8 mouse cellular contexts compared by ENCODE assay signal in the genomic region with DNA sequence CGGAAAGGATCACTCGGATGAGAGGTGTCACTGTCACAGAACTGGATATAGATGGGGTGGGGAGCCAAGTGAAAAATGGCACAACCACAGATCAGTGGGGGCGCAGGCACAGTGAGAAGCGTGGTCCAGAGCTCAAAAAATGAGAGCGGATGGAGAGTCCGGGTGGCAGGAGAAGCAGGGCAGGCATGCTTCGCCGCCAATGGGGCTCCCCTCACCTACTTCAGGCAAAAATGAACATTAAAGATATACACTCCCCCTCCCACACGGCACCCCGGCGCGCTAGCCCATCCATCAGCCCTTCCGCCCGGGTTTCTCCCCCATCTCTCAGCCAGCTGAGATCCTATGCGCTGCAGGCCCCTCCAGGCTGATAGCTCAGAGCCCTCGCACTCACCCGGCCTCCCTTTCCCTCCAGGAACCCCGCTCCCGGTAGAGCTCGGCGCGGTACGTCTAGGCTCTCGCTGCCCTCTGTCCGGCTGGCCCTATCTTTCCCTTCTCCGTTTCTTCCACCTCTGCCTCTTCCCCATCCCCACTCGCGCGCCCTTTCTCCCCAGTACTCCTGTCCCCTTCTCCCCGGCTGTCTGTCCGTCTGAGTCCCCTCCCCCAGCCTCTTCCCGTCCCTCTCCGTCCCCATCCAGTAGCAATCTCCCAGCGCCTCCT. TPM values are rescaled to one million over a fixed set of nuclear protein-coding genes. Genes with fewer than 3 reads are reported as not detected.
DNase-seq lines count a peak whose midpoint lies in the region; ATAC-seq and TF ChIP-seq lines count a peak whose summit lies in the region.

No protein-coding gene starts in this region.

- no peak for TF ChIP-seq CTCF in gastrocnemius, adult 2 months (IDR thresholded peaks at IDR 0.05)
- no peak for TF ChIP-seq CTCF in testis, adult 2 months (IDR thresholded peaks at IDR 0.05; ENCODE audit: control insufficient read depth, insufficient read depth, insufficient replicate concordance, low read depth, low read length)

- H3K4me1 ChIP-seq in testis, adult 2 months (ENCODE audit: control insufficient read depth, insufficient read depth, low read length) = peaks cover 7% of the 10 kb centered on the region
- peaks cover 58% of the 10 kb centered on the region for H3K4me1 ChIP-seq in forebrain, embryonic 16.5 days (replicated peaks; ENCODE audit: control insufficient read depth, insufficient read depth, low read length)
- H3K4me1 ChIP-seq in liver, embryonic 12.5 days = peaks cover 37% of the 10 kb centered on the region
- peaks cover 11% of the 10 kb centered on the region for H3K4me1 ChIP-seq in stomach, embryonic 16.5 days (ENCODE audit: control insufficient read depth, insufficient read depth, low read length)

- peak overlapping the region; percentile 98 for H3K9ac ChIP-seq in forebrain, embryonic 16.5 days (replicated peaks; ENCODE audit: low read depth, low read length)
- peak overlapping the region; percentile 79 for H3K9ac ChIP-seq in liver, embryonic 12.5 days
- peak overlapping the region; percentile 77 for H3K9ac ChIP-seq in stomach, embryonic 16.5 days (ENCODE audit: low read length)

- no peaks in the 10 kb centered on the region for H3K27me3 ChIP-seq in testis, adult 2 months (ENCODE audit: control insufficient read depth, insufficient read depth, low read length)
- no peaks in the 10 kb centered on the region for H3K27me3 ChIP-seq in forebrain, embryonic 16.5 days (replicated peaks; ENCODE audit: control insufficient read depth, insufficient read depth, low read length)
- peaks cover 14% of the 10 kb centered on the region; the same call in 1 of the 2 replicates for H3K27me3 ChIP-seq in liver, embryonic 12.5 days (replicated peaks)
- H3K27me3 ChIP-seq in stomach, embryonic 16.5 days (ENCODE audit: control insufficient read depth, insufficient read depth, low read length) = no peaks in the 10 kb centered on the region

- intact Hi-C loops in gastrocnemius, adult 2 months (cut with DNase I) = loop anchor here (10.0 kb wide), 2 partner anchors 197 to 837 kb away; partner anchors contain the start of genes Abhd4, Dad1 and Pabpn1

- peak overlapping the region; percentile 91 for H3K4me3 ChIP-seq in gastrocnemius, adult 2 months
- H3K4me3 ChIP-seq in testis, adult 2 months (ENCODE audit: control insufficient read depth, low read depth, low read length) = peak overlapping the region; percentile 82
- peak overlapping the region; percentile 75 for H3K4me3 ChIP-seq in forebrain, embryonic 16.5 days (replicated peaks; ENCODE audit: low read length)
- H3K4me3 ChIP-seq in liver, embryonic 12.5 days = peak overlapping the region; percentile 75
- H3K4me3 ChIP-seq in stomach, embryonic 16.5 days (replicated peaks; ENCODE audit: low read length) = peak overlapping the region; percentile 70

- peak; percentile 14 for ATAC-seq in forebrain, embryonic 16.5 days
- ATAC-seq in liver, embryonic 12.5 days = no peak
- ATAC-seq in stomach, embryonic 16.5 days (ENCODE audit: insufficient read depth, low FRiP score) = no peak

- TF ChIP-seq POLR2A in testis, adult 2 months (IDR thresholded peaks at IDR 0.05; ENCODE audit: control insufficient read depth, low read depth, low read length) = no peak

- H3K36me3 ChIP-seq in testis, adult 2 months (ENCODE audit: control insufficient read depth, insufficient read depth, low read length) = no peaks in the 10 kb centered on the region
- H3K36me3 ChIP-seq in forebrain, embryonic 16.5 days (ENCODE audit: control insufficient read depth, insufficient read depth) = no peaks in the 10 kb centered on the region
- no peaks in the 10 kb centered on the region for H3K36me3 ChIP-seq in liver, embryonic 12.5 days
- no peaks in the 10 kb centered on the region for H3K36me3 ChIP-seq in stomach, embryonic 16.5 days (ENCODE audit: control insufficient read depth, insufficient read depth, low read length)

- DNase-seq in gastrocnemius, adult 2 months = peak; percentile 34
- no peak for DNase-seq in gastrocnemius, adult 18-20 months (ENCODE audit: low spot score)
- DNase-seq in testis, postnatal 10 days (ENCODE audit: low spot score) = no peak
- no peak for DNase-seq in gastrocnemius, postnatal 25 days

- peak overlapping the region; percentile 89 for H3K4me2 ChIP-seq in forebrain, embryonic 16.5 days (ENCODE audit: low read length)
- H3K4me2 ChIP-seq in liver, embryonic 12.5 days = peak overlapping the region; percentile 94
- H3K4me2 ChIP-seq in stomach, embryonic 16.5 days (ENCODE audit: low read depth, low read length) = peak overlapping the region; percentile 89

- peak overlapping the region; percentile 73 for H3K27ac ChIP-seq in gastrocnemius, adult 2 months
- no peak overlapping the region for H3K27ac ChIP-seq in testis, adult 2 months (ENCODE audit: control insufficient read depth, insufficient read depth, low read depth, low read length)
- peak overlapping the region; percentile 95 for H3K27ac ChIP-seq in forebrain, embryonic 16.5 days (ENCODE audit: low read length)
- peak overlapping the region; percentile 75; the same call in 1 of the 2 replicates for H3K27ac ChIP-seq in liver, embryonic 12.5 days
- H3K27ac ChIP-seq in stomach, embryonic 16.5 days (ENCODE audit: low read length) = peak overlapping the region; percentile 55; the same call in 1 of the 2 replicates

- under 1% methylated on average over 34 of the region's 34 CpGs for WGBS in forebrain, embryonic 16.5 days
- 8% methylated on average over 34 of the region's 34 CpGs for WGBS in liver, embryonic 12.5 days (ENCODE audit: insufficient replicate concordance)
- 5% methylated on average over 34 of the region's 34 CpGs for WGBS in stomach, embryonic 16.5 days

- H3K9me3 ChIP-seq in forebrain, embryonic 16.5 days (ENCODE audit: control insufficient read depth, low read length) = no peaks in the 10 kb centered on the region
- no peaks in the 10 kb centered on the region for H3K9me3 ChIP-seq in liver, embryonic 12.5 days (replicated peaks)
- no peaks in the 10 kb centered on the region for H3K9me3 ChIP-seq in stomach, embryonic 16.5 days (replicated peaks; ENCODE audit: control insufficient read depth, low read length)

RNA-seq across cellular contexts. Expression of gene Zfhx2, which starts 0.8 kb away (rescaled TPM):
- 1 to 10 TPM; 5.1 to 6.0 TPM for total RNA-seq in gastrocnemius, adult 2 months (2021)
- total RNA-seq in gastrocnemius, adult 18-20 months (2021) = 1 to 10 TPM; 4.9 to 5.6 TPM
- 3.8 and 4.4 TPM in 2 replicates for polyA plus RNA-seq in testis, adult 2 months (2012; rRNA removed)
- polyA plus RNA-seq in forebrain, embryonic 16.5 days (2015; fragmentation: Nextera tagmentation; extraction: Ambion mirVana) = 21.5 and 32.9 TPM in 2 replicates
- polyA plus RNA-seq in liver, embryonic 12.5 days (2016; fragmentation: Nextera tagmentation; extraction: Ambion mirVana) = 2.4 and 2.5 TPM in 2 replicates
- polyA plus RNA-seq in stomach, embryonic 16.5 days (2015; fragmentation: Nextera tagmentation; extraction: Ambion mirVana) = 3.1 and 3.6 TPM in 2 replicates
- total RNA-seq in gastrocnemius, postnatal 25 days (2021) = 1 to 10 TPM; 3.5 to 3.7 TPM

RNA-seq across cellular contexts. Expression of gene Thtpa, which starts 3.2 kb away (rescaled TPM):
- 10 to 100 TPM; 12.6 to 14.3 TPM for total RNA-seq in gastrocnemius, adult 2 months (2021)
- 10 to 100 TPM; 12.1 to 14.8 TPM for total RNA-seq in gastrocnemius, adult 18-20 months (2021)
- 4.6 and 4.9 TPM in 2 replicates for polyA plus RNA-seq in testis, adult 2 months (2012; rRNA removed)
- 55.2 and 56.6 TPM in 2 replicates for polyA plus RNA-seq in forebrain, embryonic 16.5 days (2015; fragmentation: Nextera tagmentation; extraction: Ambion mirVana)
- 6.9 TPM in 2 replicates for polyA plus RNA-seq in liver, embryonic 12.5 days (2016; fragmentation: Nextera tagmentation; extraction: Ambion mirVana)
- 19.9 and 22.5 TPM in 2 replicates for polyA plus RNA-seq in stomach, embryonic 16.5 days (2015; fragmentation: Nextera tagmentation; extraction: Ambion mirVana)
- 10 to 100 TPM; 10.5 to 11.1 TPM for total RNA-seq in gastrocnemius, postnatal 25 days (2021)

RNA-seq across cellular contexts. Expression of gene Ap1g2, which starts 15.1 kb away (rescaled TPM):
- 1 to 10 TPM; 5.3 to 6.0 TPM for total RNA-seq in gastrocnemius, adult 2 months (2021)
- total RNA-seq in gastrocnemius, adult 18-20 months (2021) = 1 to 10 TPM; 4.2 to 4.9 TPM
- 3.0 and 4.0 TPM in 2 replicates for polyA plus RNA-seq in testis, adult 2 months (2012; rRNA removed)
- polyA plus RNA-seq in forebrain, embryonic 16.5 days (2015; fragmentation: Nextera tagmentation; extraction: Ambion mirVana) = 13.3 and 16.5 TPM in 2 replicates
- 34.0 and 34.5 TPM in 2 replicates for polyA plus RNA-seq in liver, embryonic 12.5 days (2016; fragmentation: Nextera tagmentation; extraction: Ambion mirVana)
- 46.2 and 54.8 TPM in 2 replicates for polyA plus RNA-seq in stomach, embryonic 16.5 days (2015; fragmentation: Nextera tagmentation; extraction: Ambion mirVana)
- total RNA-seq in gastrocnemius, postnatal 25 days (2021) = 1 to 10 TPM; 4.8 to 5.7 TPM

RNA-seq across cellular contexts. Expression of gene Jph4, which starts 25.4 kb away (rescaled TPM):
- under 1 TPM in 1 of 2 experiments, not detected in 1; 0.08 TPM for total RNA-seq in gastrocnemius, adult 2 months (2021)
- under 1 TPM; 0.07 to 0.11 TPM for total RNA-seq in gastrocnemius, adult 18-20 months (2021)
- 6.6 and 7.4 TPM in 2 replicates for polyA plus RNA-seq in testis, adult 2 months (2012; rRNA removed)
- polyA plus RNA-seq in forebrain, embryonic 16.5 days (2015; fragmentation: Nextera tagmentation; extraction: Ambion mirVana) = 33.6 and 45.1 TPM in 2 replicates
- 0.15 and 0.18 TPM in 2 replicates for polyA plus RNA-seq in liver, embryonic 12.5 days (2016; fragmentation: Nextera tagmentation; extraction: Ambion mirVana)
- 1.1 and 1.2 TPM in 2 replicates for polyA plus RNA-seq in stomach, embryonic 16.5 days (2015; fragmentation: Nextera tagmentation; extraction: Ambion mirVana)
- under 1 TPM; 0.28 to 0.35 TPM for total RNA-seq in gastrocnemius, postnatal 25 days (2021)
